Comparison of ENCODE assay signal across 8 mouse cellular contexts in the genomic region with DNA sequence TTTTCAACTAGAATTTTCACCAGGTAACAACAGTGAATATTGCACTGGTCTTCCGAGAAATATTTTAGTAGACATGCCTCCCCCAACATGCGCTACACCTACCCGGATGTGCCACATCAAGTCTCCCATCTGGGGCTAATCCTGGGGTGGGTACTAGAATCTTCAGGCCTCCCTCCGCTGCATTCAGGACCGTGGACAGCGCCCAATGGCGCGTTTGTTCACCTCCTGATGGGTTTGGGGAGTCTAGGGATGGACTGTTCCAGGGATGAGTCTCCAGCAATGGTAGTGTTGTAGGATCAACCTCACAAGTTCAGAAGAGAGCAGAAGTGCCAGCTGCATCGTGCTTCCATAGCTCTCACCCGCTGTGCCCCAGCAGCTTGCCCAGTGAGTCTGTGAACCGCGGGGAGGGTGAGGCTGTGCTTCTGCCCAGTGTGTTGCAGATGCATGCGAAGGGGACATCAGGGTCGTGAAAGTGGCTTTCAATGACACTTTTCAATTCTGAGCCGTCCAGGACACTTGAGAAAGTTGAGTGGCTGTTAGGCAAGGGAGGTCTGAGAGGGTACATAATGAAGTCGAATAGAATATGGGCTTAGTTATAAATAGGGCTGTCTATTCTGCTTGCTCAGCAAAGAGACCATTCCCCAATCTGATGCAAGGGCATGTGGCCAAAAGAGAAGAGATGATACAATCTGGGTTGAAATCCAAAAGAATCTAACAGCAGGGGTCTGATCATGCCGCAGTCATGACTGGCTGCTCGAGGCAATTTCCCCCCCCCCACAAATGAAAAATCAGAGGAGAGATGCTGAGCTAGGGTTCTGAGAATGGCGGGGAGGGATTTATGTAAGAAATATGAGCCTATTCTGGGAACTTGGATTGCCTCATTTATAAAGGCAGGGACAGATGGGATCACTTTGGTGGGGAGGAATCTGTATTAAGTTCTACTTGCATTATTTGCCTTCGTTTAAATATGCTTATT.
DNase-seq lines count a peak whose midpoint lies in the region; ATAC-seq and TF ChIP-seq lines count a peak whose summit lies in the region.
"Had no signal": no experiment of that assay in that cellular context is flagged by ENCODE, and none has a peak within 500 bp of the region (broad histone marks: within the 10 kb centered on the region; RNA-seq: fewer than 3 reads in every experiment).

No protein-coding gene starts in this region.

- no peak overlapping the region for H3K27ac ChIP-seq in embryonic facial prominence, embryonic 10.5 days (replicated peaks)
- H3K27ac ChIP-seq in limb, embryonic 14.5 days (replicated peaks; ENCODE audit: low read depth, low read length) = no peak overlapping the region
- H3K27ac ChIP-seq: limb, embryonic 15.5 days had no signal

- H3K36me3 ChIP-seq in embryonic facial prominence, embryonic 10.5 days (replicated peaks) = no peaks in the 10 kb centered on the region
- H3K36me3 ChIP-seq in limb, embryonic 14.5 days (ENCODE audit: control insufficient read depth, insufficient read depth, low read length) = no peaks in the 10 kb centered on the region
- H3K36me3 ChIP-seq: limb, embryonic 15.5 days had no signal

- ATAC-seq in limb, embryonic 14.5 days (ENCODE audit: low FRiP score, low read depth) = no peak

- no peaks in the 10 kb centered on the region for H3K27me3 ChIP-seq in embryonic facial prominence, embryonic 10.5 days (replicated peaks; ENCODE audit: low read depth, poor library complexity, severe bottlenecking)
- no peaks in the 10 kb centered on the region for H3K27me3 ChIP-seq in limb, embryonic 14.5 days (ENCODE audit: control insufficient read depth, insufficient read depth, low read length)
- H3K27me3 ChIP-seq: limb, embryonic 15.5 days had no signal

- 64% methylated on average over 20 of the region's 20 CpGs for WGBS in embryonic facial prominence, embryonic 10.5 days
- WGBS in limb, embryonic 14.5 days = 64% methylated on average over 20 of the region's 20 CpGs

- no peak overlapping the region for H3K4me2 ChIP-seq in limb, embryonic 14.5 days (replicated peaks; ENCODE audit: low read depth, low read length, severe bottlenecking)
- H3K4me2 ChIP-seq: limb, embryonic 15.5 days had no signal

- peak; percentile 33 for DNase-seq in layer of hippocampus, adult 9-11 months
- DNase-seq in layer of hippocampus, postnatal 36 days = no peak
- DNase-seq in ZHBTc4 (ENCODE audit: low read depth, low spot score) (peak; percentile 62), adipocyte (ENCODE audit: low spot score) (no peak)
- DNase-seq in embryonic facial prominence, embryonic 10.5 days (ENCODE audit: low spot score) = peak; percentile 73
- peak; percentile 62 for DNase-seq in limb, embryonic 14.5 days (ENCODE audit: low spot score)
- DNase-seq in urinary bladder, postnatal 25 days (ENCODE audit: low spot score) = no peak

- H3K9ac ChIP-seq in limb, embryonic 14.5 days (ENCODE audit: low read depth, low read length, severe bottlenecking) = no peak overlapping the region
- H3K9ac ChIP-seq: limb, embryonic 15.5 days had no signal

- H3K4me3 ChIP-seq in embryonic facial prominence, embryonic 10.5 days = no peak overlapping the region
- no peak overlapping the region for H3K4me3 ChIP-seq in limb, embryonic 14.5 days (replicated peaks; ENCODE audit: low read length)
- H3K4me3 ChIP-seq: limb, embryonic 15.5 days had no signal

- no peaks in the 10 kb centered on the region for H3K9me3 ChIP-seq in embryonic facial prominence, embryonic 10.5 days
- no peaks in the 10 kb centered on the region for H3K9me3 ChIP-seq in limb, embryonic 14.5 days (ENCODE audit: control insufficient read depth, low read length)
- H3K9me3 ChIP-seq: limb, embryonic 15.5 days had no signal

- no peak for TF ChIP-seq POLR2A in limb, embryonic 14.5 days (IDR thresholded peaks at IDR 0.05; ENCODE audit: borderline replicate concordance, extremely low read depth, insufficient read depth, insufficient read length)

- H3K4me1 ChIP-seq in embryonic facial prominence, embryonic 10.5 days = no peaks in the 10 kb centered on the region
- no peaks in the 10 kb centered on the region for H3K4me1 ChIP-seq in limb, embryonic 14.5 days (ENCODE audit: control insufficient read depth, insufficient read depth, low read length)
- H3K4me1 ChIP-seq: limb, embryonic 15.5 days had no signal

Comparison
In these comparisons a context has a peak if more than half of its experiments do, and no peak if none do; other contexts are left out.
1. DNase-seq: peak in layer of hippocampus, adult 9-11 months (single experiment), ZHBTc4 (single experiment), embryonic facial prominence, embryonic 10.5 days (single experiment) and limb, embryonic 14.5 days (single experiment); none in layer of hippocampus, postnatal 36 days (0 of 2), adipocyte (single experiment) and urinary bladder, postnatal 25 days (single experiment).